Mouse (Mus musculus) intestine, embryonic 15.5 days (tissue): ENCODE measurements around the gene 2200002D01Rik. TPM values are rescaled to one million over a fixed set of nuclear protein-coding genes. Genes with fewer than 3 reads are reported as not detected.

Source experiments
- ATAC-seq: fragments of 200-750 bp; cut with Nextera tagmentation; 2 replicates; pipeline ENCODE4 v1.8.0; 2017; ENCODE audit warnings: moderate TSS enrichment, moderate library complexity
- H3K27ac ChIP-seq: fragments of 300-500 bp; sonication (generic); 2 replicates; pipeline ENCODE4 v1.5.1; 2015; ENCODE audit warnings: mild to moderate bottlenecking, inconsistent platforms
- H3K27me3 ChIP-seq: fragments of 300-500 bp; sonication (generic); replicated peaks from 2 replicates; pipeline ENCODE4 v1.6.1; 2015; ENCODE audit warnings: inconsistent platforms
- H3K36me3 ChIP-seq: fragments of 300-500 bp; sonication (generic); 2 replicates; pipeline ENCODE4 v1.6.1; 2015; ENCODE audit warnings: inconsistent platforms
- H3K4me1 ChIP-seq: fragments of 300-500 bp; sonication (generic); replicated peaks from 2 replicates; pipeline ENCODE4 v1.6.1; 2015; ENCODE audit warnings: inconsistent platforms
- H3K4me2 ChIP-seq: fragments of 300-500 bp; sonication (generic); replicated peaks from 2 replicates; pipeline ENCODE4 v1.6.1; 2015; ENCODE audit warnings: mild to moderate bottlenecking, inconsistent platforms
- H3K4me3 ChIP-seq: fragments of 300-500 bp; sonication (generic); replicated peaks from 2 replicates; pipeline ENCODE4 v1.5.1; 2015; ENCODE audit warnings: inconsistent platforms
- H3K9ac ChIP-seq: fragments of 300-500 bp; sonication (generic); 2 replicates; pipeline ENCODE4 v1.6.1; 2015; ENCODE audit warnings: inconsistent platforms
- H3K9me3 ChIP-seq: fragments of 300-500 bp; sonication (generic); 2 replicates; pipeline ENCODE4 v1.6.1; 2016; ENCODE audit warnings: inconsistent platforms
- WGBS: fragments of 180-500 bp; shearing (Covaris S2); methylation state at CpG from one replicate; pipeline ENCODE4 v1.1.7; 2015; 5-methylcytosine and 5-hydroxymethylcytosine counted together
- polyA plus RNA-seq: library from polyadenylated mRNA; unstranded; fragments of >200 nt; fragmentation: Nextera tagmentation; extraction: Ambion mirVana; gene quantifications from 2 replicates; pipeline ENCODE4 v1.2.1, GENCODE M21; 2015

Gene 2200002D01Rik
- 178 and 182 TPM in 2 replicates for polyA plus RNA-seq

DNA sequence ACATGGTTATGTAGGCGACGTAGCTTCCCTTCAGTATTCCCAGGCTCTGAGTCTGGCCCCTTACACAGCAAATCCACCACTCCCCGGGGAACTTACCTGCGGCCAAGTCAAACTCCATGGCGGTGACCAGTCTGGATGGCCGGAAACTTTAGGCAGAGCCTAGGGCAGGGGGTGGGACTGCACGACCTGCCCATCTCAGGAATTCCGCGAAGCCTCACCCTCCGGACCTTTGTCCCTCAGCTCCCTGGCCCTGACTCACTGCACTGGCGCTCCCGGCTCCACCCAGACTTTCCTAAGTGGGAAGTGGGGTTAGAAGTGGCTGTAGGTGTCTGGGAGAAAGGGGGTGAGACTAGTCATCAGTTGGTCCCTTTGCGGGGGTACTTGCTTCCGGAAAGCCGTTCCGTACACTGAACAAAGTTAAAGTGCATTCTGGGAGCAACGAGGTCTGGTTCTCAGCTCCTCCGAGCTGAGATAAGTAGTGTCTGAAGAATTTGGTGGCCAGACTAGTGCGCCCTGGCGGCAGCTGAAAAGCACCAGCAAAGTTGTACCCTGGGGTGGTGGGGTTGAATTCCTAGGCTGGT is at the start of gene 2200002D01Rik:
2200002D01Rik (minus strand) TSS at position 206 of the 581 bp plus-strand sequence.
- H3K27ac ChIP-seq: peak within 1 kb of the TSS; percentile 82
- peak; percentile 73 for ATAC-seq

DNA sequence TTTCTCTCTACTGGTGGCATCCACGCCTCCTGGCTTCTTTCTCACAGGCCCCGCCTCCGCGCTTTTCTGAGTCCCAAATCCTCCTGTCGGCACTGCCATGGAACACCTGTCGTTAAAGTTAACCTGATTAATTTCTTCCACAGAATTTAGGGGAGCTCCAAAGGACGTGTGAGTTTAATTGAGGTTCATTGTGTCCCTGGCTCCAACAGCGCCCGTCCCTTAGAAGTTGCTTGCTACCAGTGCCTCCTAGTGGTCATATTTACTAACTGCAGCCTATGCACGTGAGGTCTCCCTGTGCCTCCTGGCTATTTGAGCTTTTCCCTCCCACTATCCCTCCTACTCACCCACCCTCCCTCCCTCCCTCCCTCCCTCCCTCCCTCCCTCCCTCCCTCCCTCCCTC is 48.7 kb upstream of the 2200002D01Rik start:
- 0 out of 2 replicates have a peak, but pooled peaks have one; percentile 34 for ATAC-seq
- Histone ChIP-seq H3K4me2 (peak overlapping the region; percentile 36), H3K36me3 (no peaks in the 10 kb centered on the region), H3K9me3 (no peaks in the 10 kb centered on the region), H3K9ac (no peak overlapping the region), H3K27ac (no peak overlapping the region), H3K27me3 (no peaks in the 10 kb centered on the region), H3K4me3 (no peak overlapping the region), H3K4me1 (peaks cover 16% of the 10 kb centered on the region)
- 10% methylated on average over 10 of the region's 10 CpGs for WGBS

More for the DNA sequence above, at the start of gene 2200002D01Rik:
- peaks cover 8% of the 10 kb centered on the region; the same call in 1 of the 2 replicates for H3K36me3 ChIP-seq
- H3K4me3 ChIP-seq: peak within 1 kb of the TSS; percentile 43
- H3K9me3 ChIP-seq: no peaks in the 10 kb centered on the region
- WGBS: 21% methylated on average over 20 of the region's 20 CpGs
- no peaks in the 10 kb centered on the region for H3K27me3 ChIP-seq
- peak within 1 kb of the TSS; percentile 59 for H3K9ac ChIP-seq
- H3K4me2 ChIP-seq: peak within 1 kb of the TSS; percentile 56
- H3K4me1 ChIP-seq: peaks cover 27% of the 10 kb centered on the region

GRCm38 (mm10) chr7:29295861-29296647 is 47.8 kb upstream of the 2200002D01Rik start:
- H3K4me1 ChIP-seq: peaks cover 20% of the 10 kb centered on the region
- no peaks in the 10 kb centered on the region for H3K9me3 ChIP-seq
- H3K36me3 ChIP-seq: no peaks in the 10 kb centered on the region
- no peak overlapping the region for H3K4me3 ChIP-seq
- H3K9ac ChIP-seq: no peak overlapping the region
- 74% methylated on average over 24 of the region's 24 CpGs for WGBS
- H3K4me2 ChIP-seq: no peak overlapping the region
- H3K27ac ChIP-seq: no peak overlapping the region; the same call in 1 of the 2 replicates
- no peak for ATAC-seq
- no peaks in the 10 kb centered on the region for H3K27me3 ChIP-seq

DNA sequence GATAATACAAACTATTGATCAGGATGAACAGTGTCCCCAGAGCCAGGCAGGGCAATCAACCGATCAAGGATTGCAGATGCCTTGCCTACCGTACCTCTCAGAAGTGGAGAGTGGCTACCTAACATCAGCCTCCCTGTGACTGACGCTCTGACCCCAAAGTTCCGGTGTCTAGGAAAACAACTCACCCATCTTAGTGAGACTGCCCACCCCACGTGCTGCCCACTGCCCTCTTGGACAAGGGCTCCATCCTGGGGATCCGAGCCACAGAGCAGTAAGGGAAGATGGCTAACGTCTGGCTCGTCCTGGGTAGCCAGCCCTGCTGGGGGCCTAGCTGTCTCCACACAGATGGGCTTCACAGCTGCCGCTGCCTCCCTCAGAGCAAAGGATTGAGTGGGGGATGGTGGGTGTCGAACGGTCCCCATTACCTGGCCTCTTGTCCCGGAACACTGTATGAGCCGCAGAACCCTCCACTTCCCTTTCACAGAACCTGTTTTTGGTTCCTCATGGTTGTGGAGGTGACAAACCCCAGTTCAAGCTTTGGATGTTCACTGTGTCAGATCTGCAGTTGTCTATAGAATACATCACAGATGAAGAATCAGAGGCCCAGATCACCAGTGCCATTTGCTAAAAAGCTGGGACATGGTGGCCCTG is 46.0 kb upstream of the 2200002D01Rik start:
- WGBS: 69% methylated on average over 13 of the region's 13 CpGs
- Histone ChIP-seq H3K9me3 (no peaks in the 10 kb centered on the region), H3K36me3 (no peaks in the 10 kb centered on the region), H3K27ac (no peak overlapping the region), H3K4me2 (no peak overlapping the region), H3K4me1 (peaks cover 30% of the 10 kb centered on the region), H3K9ac (no peak overlapping the region), H3K27me3 (no peaks in the 10 kb centered on the region), H3K4me3 (no peak overlapping the region)
- ATAC-seq: no peak

GRCm38 (mm10) chr7:29293131-29294065 is 45.1 kb upstream of the 2200002D01Rik start:
- 32% methylated on average over 19 of the region's 19 CpGs for WGBS
- no peak overlapping the region for H3K4me3 ChIP-seq
- no peaks in the 10 kb centered on the region for H3K9me3 ChIP-seq
- peaks cover 32% of the 10 kb centered on the region for H3K4me1 ChIP-seq
- peak overlapping the region; percentile 3; the same call in 1 of the 2 replicates for H3K9ac ChIP-seq
- peak overlapping the region; percentile 80 for H3K27ac ChIP-seq
- H3K36me3 ChIP-seq: no peaks in the 10 kb centered on the region
- ATAC-seq: no peak
- H3K4me2 ChIP-seq: peak overlapping the region; percentile 93
- H3K27me3 ChIP-seq: no peaks in the 10 kb centered on the region

- peak overlapping the region; percentile 93 for H3K4me2 ChIP-seq
- H3K36me3 ChIP-seq: no peaks in the 10 kb centered on the region
- peak overlapping the region; percentile 3; the same call in 1 of the 2 replicates for H3K9ac ChIP-seq
- no peaks in the 10 kb centered on the region for H3K9me3 ChIP-seq
- H3K4me1 ChIP-seq: peaks cover 36% of the 10 kb centered on the region
- no peak for ATAC-seq
- no peak overlapping the region for H3K4me3 ChIP-seq
- WGBS: 19% methylated on average over 8 of the region's 8 CpGs
- peak overlapping the region; percentile 80 for H3K27ac ChIP-seq
- no peaks in the 10 kb centered on the region for H3K27me3 ChIP-seq
Observed at GRCm38 (mm10) chr7:29292458-29293098, 44.3 kb upstream of the 2200002D01Rik start.

- H3K4me3 ChIP-seq: peak overlapping the region; percentile 48; the same call in 1 of the 2 replicates
- H3K9me3 ChIP-seq: no peaks in the 10 kb centered on the region
- H3K27me3 ChIP-seq: no peaks in the 10 kb centered on the region
- ATAC-seq: no peak
- peak overlapping the region; percentile 38; the same call in 1 of the 2 replicates for H3K9ac ChIP-seq
- H3K36me3 ChIP-seq: no peaks in the 10 kb centered on the region
- 18% methylated on average over 7 of the region's 7 CpGs for WGBS
- H3K27ac ChIP-seq: peak overlapping the region; percentile 91
- H3K4me2 ChIP-seq: peak overlapping the region; percentile 93
- H3K4me1 ChIP-seq: peaks cover 36% of the 10 kb centered on the region
Observed at GRCm38 (mm10) chr7:29291616-29292457, 43.6 kb upstream of the 2200002D01Rik start.

DNA sequence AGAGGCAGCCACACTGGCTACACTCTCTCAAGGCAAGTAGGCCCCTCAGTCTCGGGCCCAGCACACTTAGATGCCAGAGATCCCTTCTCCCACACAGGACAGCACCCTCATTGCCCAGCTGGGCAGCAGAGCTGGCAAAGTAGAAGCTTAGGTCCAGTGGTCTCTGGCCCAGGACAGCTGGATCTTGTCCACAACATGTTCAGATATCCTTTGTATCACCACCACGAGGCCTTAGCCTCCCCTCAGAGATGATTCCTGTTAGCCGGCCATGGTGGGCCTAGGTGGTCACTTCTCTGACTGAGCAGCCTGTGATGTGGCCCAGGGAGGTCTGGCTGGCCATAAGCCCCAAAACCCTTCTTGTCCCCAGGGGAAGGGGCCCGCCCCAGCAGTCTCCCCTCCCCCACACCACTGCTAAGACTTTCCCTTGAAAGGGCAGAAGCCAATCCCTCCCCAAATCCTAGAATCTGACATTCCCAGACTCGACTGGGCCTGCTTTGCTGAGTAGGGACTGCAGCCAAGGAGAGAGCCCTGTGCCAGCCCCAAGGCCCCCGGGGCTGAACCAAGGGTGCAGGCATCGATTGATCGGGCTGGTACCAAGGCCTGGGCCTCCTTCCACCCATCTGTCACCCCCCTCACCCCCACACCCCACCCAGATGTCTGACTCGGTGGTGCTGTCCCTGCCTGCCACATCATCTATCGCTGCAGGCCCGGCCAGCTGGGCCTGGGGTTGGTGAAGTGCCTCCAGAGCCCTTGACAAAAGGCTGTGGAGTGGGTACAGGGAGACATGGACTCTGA is 42.6 kb upstream of the 2200002D01Rik start:
- peak overlapping the region; percentile 93 for H3K4me2 ChIP-seq
- no peaks in the 10 kb centered on the region for H3K9me3 ChIP-seq
- peak overlapping the region; percentile 91 for H3K27ac ChIP-seq
- 43% methylated on average over 11 of the region's 11 CpGs for WGBS
- peaks cover 36% of the 10 kb centered on the region for H3K4me1 ChIP-seq
- H3K9ac ChIP-seq: peak overlapping the region; percentile 38
- H3K27me3 ChIP-seq: no peaks in the 10 kb centered on the region
- no peak for ATAC-seq
- H3K4me3 ChIP-seq: peak overlapping the region; percentile 48
- H3K36me3 ChIP-seq: no peaks in the 10 kb centered on the region

DNA sequence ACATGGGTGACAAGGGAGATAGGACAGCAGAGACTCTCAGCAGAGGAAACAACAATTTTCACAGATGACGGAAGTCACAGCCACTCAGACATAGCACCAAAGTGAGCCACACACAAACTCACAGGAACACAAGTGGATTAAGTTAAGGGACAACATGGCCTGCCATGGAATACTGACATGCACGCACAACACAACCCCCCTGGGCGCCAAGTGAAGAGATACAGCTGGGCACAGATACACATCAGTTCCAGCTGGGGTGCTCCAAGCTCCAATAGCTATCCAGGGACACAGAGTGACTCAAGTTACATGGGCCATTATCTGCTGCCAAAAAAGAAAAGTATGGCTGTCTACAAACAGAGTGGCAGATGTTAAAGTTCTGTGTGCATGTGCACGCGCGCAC is 41.6 kb upstream of the 2200002D01Rik start:
- peak overlapping the region; percentile 91 for H3K27ac ChIP-seq
- H3K27me3 ChIP-seq: no peaks in the 10 kb centered on the region
- H3K4me1 ChIP-seq: peaks cover 36% of the 10 kb centered on the region
- H3K36me3 ChIP-seq: no peaks in the 10 kb centered on the region
- H3K4me2 ChIP-seq: peak overlapping the region; percentile 93
- WGBS: 61% methylated on average over 6 of the region's 6 CpGs
- H3K9ac ChIP-seq: peak overlapping the region; percentile 58
- no peaks in the 10 kb centered on the region for H3K9me3 ChIP-seq
- H3K4me3 ChIP-seq: peak overlapping the region; percentile 48
- ATAC-seq: no peak
